Mouse (Mus musculus) lung, adult 18-20 months (tissue): ENCODE measurements around the gene Zfp758.
"Not testable (repeated sequence)": the region's sequence is repeated elsewhere in the genome, so short reads cannot be mapped to it uniquely, and the experiment has no call there.

Experiments used
- DNase-seq, 2 experiments: peaks; one replicate each; pipeline ENCODE4 v3.0.0; 2022; ENCODE audit warnings: mixed read lengths in 2 of 2

The Zfp758 gene

DNA sequence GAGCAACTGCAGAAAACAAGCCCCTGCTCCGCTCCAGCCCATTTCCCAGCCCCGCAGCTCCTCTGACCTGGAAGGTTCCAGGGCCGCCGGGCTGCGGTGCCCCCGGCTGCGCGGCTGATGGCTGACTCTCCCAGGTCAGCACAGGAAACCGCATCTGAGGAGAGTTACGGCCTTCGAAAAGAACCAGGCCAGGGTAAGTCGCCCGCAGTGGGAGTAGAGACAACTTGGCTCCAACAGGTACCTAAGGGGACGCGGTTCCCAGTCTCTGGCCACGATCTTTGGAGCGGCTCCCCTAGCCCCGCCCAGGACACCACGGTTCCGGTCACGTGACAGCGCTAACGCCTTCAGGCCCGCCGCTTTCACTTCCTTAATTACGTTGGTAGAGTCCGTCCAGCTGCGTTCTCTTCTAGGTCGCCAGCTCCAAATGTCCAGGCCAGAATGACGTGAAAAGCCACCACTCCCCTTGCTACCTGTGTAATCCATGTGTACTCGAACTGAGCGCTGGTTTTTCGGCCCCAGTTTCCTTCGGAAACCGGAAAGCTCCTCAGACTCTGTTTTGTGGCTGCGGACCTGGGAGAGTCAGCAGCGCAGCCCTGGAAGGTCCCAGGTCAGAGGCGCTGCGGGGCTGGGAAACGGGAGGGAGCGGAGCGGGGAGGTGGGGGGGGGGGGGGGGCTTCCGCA is at the start of gene Zfp758, which contains the start of gene Zfp944:
Gene Zfp758 (plus strand): TSS at position 353 of the 681 bp plus-strand sequence.
Gene Zfp944 (minus strand): TSS at position 300 of the 681 bp plus-strand sequence.
- peak; percentile 56 to 61 for DNase-seq

GRCm38 (mm10) chr17:22314219-22314618 is 47.0 kb upstream of the Zfp758 start:
- not testable (repeated sequence) for DNase-seq

GRCm38 (mm10) chr17:22314730-22315226 is 46.5 kb upstream of the Zfp758 start, which contains the start of gene CT030661.1:
TSS of gene CT030661.1 (minus strand) at chr17:22314837.
- DNase-seq: peak; percentile 92 to 96

GRCm38 (mm10) chr17:22315247-22315646 is 46.0 kb upstream of the Zfp758 start:
- not testable (repeated sequence) for DNase-seq

GRCm38 (mm10) chr17:22352794-22353193 is 8.5 kb upstream of the Zfp758 start:
- peak; percentile 14 to 37 for DNase-seq

DNA sequence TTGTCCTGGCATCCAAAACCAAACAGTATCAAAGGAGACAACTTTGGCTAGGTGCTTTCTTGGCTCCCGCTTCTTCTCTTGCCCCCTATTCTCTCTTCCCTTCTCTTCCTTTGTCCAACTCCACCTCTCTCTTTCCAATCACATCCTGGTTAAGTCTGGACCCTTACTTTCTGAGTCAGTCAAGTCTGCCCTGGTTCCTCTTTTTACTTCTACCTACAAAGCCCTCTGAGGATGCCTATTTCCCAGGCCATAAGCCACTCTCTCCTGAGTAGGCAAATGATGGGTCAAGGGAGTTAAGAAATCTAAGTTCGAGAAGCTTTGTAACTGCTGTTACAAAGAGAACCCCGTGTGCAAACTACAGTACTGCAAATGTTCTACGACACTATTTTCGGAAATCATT is 681 bp upstream of the Zfp758 start:
- DNase-seq: no peak

DNA sequence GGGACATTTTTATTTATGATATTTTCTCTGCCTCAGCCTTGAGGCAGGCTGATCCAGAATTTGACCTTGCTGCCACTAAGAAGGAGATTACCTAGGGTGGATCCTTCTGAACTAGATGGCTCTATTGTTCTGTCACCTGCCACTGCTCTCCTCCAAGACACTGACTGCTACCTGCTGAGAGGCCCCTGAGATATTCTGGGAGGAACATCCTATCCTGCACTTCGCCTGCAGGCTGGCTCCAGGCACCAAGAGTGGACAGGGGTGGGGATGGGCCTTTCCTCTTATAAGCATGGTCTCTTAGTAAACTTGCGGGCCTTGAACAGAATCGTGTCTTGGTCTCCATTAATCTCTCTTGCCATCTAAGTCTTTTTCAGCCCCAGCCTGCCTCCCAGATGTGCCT is 2.6 kb downstream of the Zfp758 start:
- DNase-seq: no peak

DNA sequence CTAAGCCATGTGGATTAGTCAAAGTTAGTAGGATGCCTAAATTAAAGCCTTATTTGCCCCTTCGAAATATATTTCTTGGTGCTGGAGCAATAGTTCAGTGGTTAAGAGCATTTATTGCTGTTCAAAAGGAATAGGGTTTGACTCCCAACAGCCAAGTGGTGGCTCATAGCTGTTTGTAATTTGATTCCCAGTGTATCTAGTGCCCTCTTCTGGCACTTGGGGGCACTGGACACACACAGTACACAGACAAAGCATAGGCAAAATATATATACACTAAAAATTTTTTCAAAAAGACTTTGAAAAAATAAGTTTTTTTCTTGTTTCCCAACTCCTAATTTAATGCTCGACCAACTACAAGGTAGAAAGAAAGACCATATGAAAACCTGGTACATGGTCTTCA is 49.5 kb downstream of the Zfp758 start:
- peak; percentile 14 to 26 for DNase-seq

- peak; percentile 54 to 66 for DNase-seq
Observed at GRCm38 (mm10) chr17:22417510-22417909, 56.3 kb downstream of the Zfp758 start.

DNA sequence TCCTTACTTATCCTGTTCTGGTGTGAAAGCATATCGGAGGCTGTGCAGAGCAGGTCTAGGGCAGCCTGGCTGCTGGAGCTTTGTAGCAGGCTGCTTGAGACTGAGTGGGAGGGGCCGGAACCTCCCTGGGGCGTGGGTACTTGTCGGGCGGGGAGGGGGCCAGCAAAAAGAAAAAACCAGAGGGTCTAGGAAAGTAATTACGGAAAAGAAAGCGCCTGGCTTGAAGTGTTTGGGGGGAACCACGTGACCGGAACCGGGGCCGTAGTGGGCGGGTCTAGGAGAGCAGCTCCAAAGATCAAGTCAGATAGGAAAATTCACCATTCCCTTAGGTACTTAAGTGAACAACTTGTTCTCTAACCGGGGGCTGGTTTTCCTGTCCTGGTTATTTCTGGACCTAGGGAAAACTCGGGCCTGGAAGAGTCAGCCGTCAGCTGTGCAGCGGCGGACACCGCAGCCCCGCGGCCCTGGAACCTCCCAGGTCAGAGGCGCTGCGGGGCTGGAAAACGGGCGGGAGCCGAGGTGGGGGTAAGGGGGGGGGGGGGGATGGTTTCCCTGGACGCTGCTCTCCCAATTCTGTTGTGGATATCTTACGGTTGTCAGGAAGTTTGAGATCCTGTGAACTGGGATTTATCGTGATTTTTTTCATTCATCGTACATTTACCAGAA is 62.8 kb downstream of the Zfp758 start, which contains the start of gene Zfp946:
Gene Zfp946 (plus strand): TSS at position 271 of the 666 bp plus-strand sequence.
- peak; percentile 85 to 89 for DNase-seq

GRCm38 (mm10) chr17:22424636-22425354 is 63.5 kb downstream of the Zfp758 start:
- peak in 1 of 2 experiments; percentile 12 for DNase-seq
